Mouse (Mus musculus) forebrain, embryonic 15.5 days (tissue): ENCODE results near the gene Tmprss6. TPM values are rescaled to one million over a fixed set of nuclear protein-coding genes. Genes with fewer than 3 reads are reported as not detected.

ENCODE experiments used
- ATAC-seq: fragments of 200-750 bp; cut with Nextera tagmentation; replicated peaks from 2 replicates; pipeline ENCODE4 v1.8.0; 2017; ENCODE audit warnings: mild to moderate bottlenecking, moderate TSS enrichment, moderate library complexity
- H3K27ac ChIP-seq: fragments of 300-500 bp; sonication (generic); replicated peaks from 2 replicates; pipeline ENCODE4 v1.5.1; 2015; ENCODE audit warnings: mild to moderate bottlenecking, inconsistent platforms
- H3K27me3 ChIP-seq: fragments of 300-500 bp; sonication (generic); 2 replicates; pipeline ENCODE4 v1.6.1; 2015; ENCODE audit warnings: inconsistent platforms
- H3K36me3 ChIP-seq: fragments of 300-500 bp; sonication (generic); 2 replicates; pipeline ENCODE4 v1.6.1; 2015; ENCODE audit warnings: mild to moderate bottlenecking, inconsistent platforms
- H3K4me1 ChIP-seq: fragments of 300-500 bp; sonication (generic); 2 replicates; pipeline ENCODE4 v1.6.1; 2015; ENCODE audit warnings: inconsistent platforms
- H3K4me2 ChIP-seq: fragments of 300-500 bp; sonication (generic); replicated peaks from 2 replicates; pipeline ENCODE4 v1.6.1; 2015; ENCODE audit warnings: mild to moderate bottlenecking, inconsistent platforms
- H3K4me3 ChIP-seq: fragments of 300-500 bp; sonication (generic); 2 replicates; pipeline ENCODE4 v1.5.1; 2015; ENCODE audit warnings: mild to moderate bottlenecking, inconsistent platforms
- H3K9ac ChIP-seq: fragments of 300-500 bp; sonication (generic); replicated peaks from 2 replicates; pipeline ENCODE4 v1.6.1; 2015; ENCODE audit warnings: mild to moderate bottlenecking, inconsistent platforms
- H3K9me3 ChIP-seq: fragments of 300-500 bp; sonication (generic); 2 replicates; pipeline ENCODE4 v1.6.1; 2016; ENCODE audit warnings: inconsistent platforms
- WGBS: fragments of 180-500 bp; shearing (Covaris S2); methylation state at CpG from one replicate; pipeline ENCODE4 v1.1.7; 2015; ENCODE audit warnings: mixed read lengths; 5-methylcytosine and 5-hydroxymethylcytosine counted together
- polyA plus RNA-seq: library from polyadenylated mRNA; unstranded; fragments of >200 nt; fragmentation: Nextera tagmentation; extraction: Ambion mirVana; gene quantifications from 2 replicates; pipeline ENCODE4 v1.2.1, GENCODE M21; 2015

The Tmprss6 gene
- polyA plus RNA-seq, 1 experiment from 2014 or later = 0.34 TPM

- H3K4me2 ChIP-seq = no peak overlapping the region
- no peak overlapping the region for H3K9ac ChIP-seq
- no peak overlapping the region for H3K27ac ChIP-seq
- 86% methylated on average over 1 of the region's 1 CpGs for WGBS
- H3K4me1 ChIP-seq = no peaks in the 10 kb centered on the region
- H3K27me3 ChIP-seq = no peaks in the 10 kb centered on the region
- no peak for ATAC-seq
- H3K36me3 ChIP-seq = no peaks in the 10 kb centered on the region
- no peak overlapping the region for H3K4me3 ChIP-seq
- H3K9me3 ChIP-seq = no peaks in the 10 kb centered on the region
Measured at GRCm38 (mm10) chr15:78504013-78504412, 35.6 kb upstream of the Tmprss6 start.

- no peak overlapping the region for H3K27ac ChIP-seq
- H3K27me3 ChIP-seq = no peaks in the 10 kb centered on the region
- 90% methylated on average over 18 of the region's 18 CpGs for WGBS
- H3K4me1 ChIP-seq = no peaks in the 10 kb centered on the region
- no peak overlapping the region for H3K4me2 ChIP-seq
- no peak overlapping the region for H3K9ac ChIP-seq
- H3K9me3 ChIP-seq = no peaks in the 10 kb centered on the region
- H3K4me3 ChIP-seq = no peak overlapping the region
- no peaks in the 10 kb centered on the region for H3K36me3 ChIP-seq
- ATAC-seq = no peak
Measured at GRCm38 (mm10) chr15:78502437-78503132, 34.2 kb upstream of the Tmprss6 start.

GRCm38 (mm10) chr15:78494968-78495406, 26.6 kb upstream of the Tmprss6 start, which contains the start of gene Il2rb:
Il2rb (minus strand) TSS chr15:78495271.
- Histone ChIP-seq H3K9ac (no peak within 1 kb of the TSS), H3K4me3 (no peak within 1 kb of the TSS), H3K4me2 (no peak within 1 kb of the TSS), H3K27me3 (no peaks in the 10 kb centered on the region), H3K27ac (no peak within 1 kb of the TSS), H3K36me3 (no peaks in the 10 kb centered on the region), H3K9me3 (no peaks in the 10 kb centered on the region), H3K4me1 (no peaks in the 10 kb centered on the region)
- WGBS = 88% methylated on average over 11 of the region's 11 CpGs
- no peak for ATAC-seq

GRCm38 (mm10) chr15:78493401-78494010, 25.1 kb upstream of the Tmprss6 start:
- no peaks in the 10 kb centered on the region for H3K4me1 ChIP-seq
- H3K9ac ChIP-seq = no peak overlapping the region
- no peak overlapping the region for H3K4me3 ChIP-seq
- H3K9me3 ChIP-seq = no peaks in the 10 kb centered on the region
- ATAC-seq = no peak
- no peak overlapping the region for H3K27ac ChIP-seq
- 78% methylated on average over 10 of the region's 10 CpGs for WGBS
- no peaks in the 10 kb centered on the region for H3K27me3 ChIP-seq
- no peak overlapping the region for H3K4me2 ChIP-seq
- no peaks in the 10 kb centered on the region for H3K36me3 ChIP-seq

GRCm38 (mm10) chr15:78491301-78491700, 22.9 kb upstream of the Tmprss6 start:
- Histone ChIP-seq H3K4me3 (no peak overlapping the region), H3K36me3 (no peaks in the 10 kb centered on the region), H3K4me1 (no peaks in the 10 kb centered on the region), H3K9me3 (no peaks in the 10 kb centered on the region), H3K4me2 (no peak overlapping the region), H3K27ac (no peak overlapping the region), H3K9ac (no peak overlapping the region), H3K27me3 (no peaks in the 10 kb centered on the region)
- 85% methylated on average over 3 of the region's 3 CpGs for WGBS
- no peak for ATAC-seq

GRCm38 (mm10) chr15:78489906-78490305, 21.5 kb upstream of the Tmprss6 start:
- no peaks in the 10 kb centered on the region for H3K4me1 ChIP-seq
- no peak overlapping the region for H3K9ac ChIP-seq
- H3K36me3 ChIP-seq = no peaks in the 10 kb centered on the region
- no peak overlapping the region for H3K4me2 ChIP-seq
- ATAC-seq = no peak
- no peaks in the 10 kb centered on the region for H3K27me3 ChIP-seq
- H3K4me3 ChIP-seq = no peak overlapping the region
- WGBS = 73% methylated on average over 8 of the region's 8 CpGs
- H3K27ac ChIP-seq = no peak overlapping the region
- no peaks in the 10 kb centered on the region for H3K9me3 ChIP-seq

GRCm38 (mm10) chr15:78489248-78489647, 20.8 kb upstream of the Tmprss6 start:
- no peaks in the 10 kb centered on the region for H3K36me3 ChIP-seq

GRCm38 (mm10) chr15:78487066-78487465, 18.6 kb upstream of the Tmprss6 start:
- Histone ChIP-seq H3K9me3 (no peaks in the 10 kb centered on the region), H3K4me2 (no peak overlapping the region), H3K9ac (no peak overlapping the region), H3K4me3 (no peak overlapping the region), H3K4me1 (no peaks in the 10 kb centered on the region), H3K36me3 (no peaks in the 10 kb centered on the region), H3K27me3 (no peaks in the 10 kb centered on the region), H3K27ac (no peak overlapping the region)
- 56% methylated on average over 4 of the region's 4 CpGs for WGBS
- no peak for ATAC-seq

More at GRCm38 (mm10) chr15:78489248-78489647, 20.8 kb upstream of the Tmprss6 start:
- Histone ChIP-seq H3K9ac (no peak overlapping the region), H3K9me3 (no peaks in the 10 kb centered on the region), H3K27ac (no peak overlapping the region), H3K4me2 (no peak overlapping the region), H3K27me3 (no peaks in the 10 kb centered on the region), H3K4me3 (no peak overlapping the region), H3K4me1 (no peaks in the 10 kb centered on the region)
- WGBS = 88% methylated on average over 3 of the region's 3 CpGs
- ATAC-seq = no peak

GRCm38 (mm10) chr15:78486564-78486963, 18.1 kb upstream of the Tmprss6 start:
- no peaks in the 10 kb centered on the region for H3K27me3 ChIP-seq
- no peaks in the 10 kb centered on the region for H3K36me3 ChIP-seq
- ATAC-seq = no peak
- H3K9ac ChIP-seq = no peak overlapping the region
- no peak overlapping the region for H3K4me2 ChIP-seq
- H3K4me1 ChIP-seq = no peaks in the 10 kb centered on the region
- no peaks in the 10 kb centered on the region for H3K9me3 ChIP-seq
- H3K4me3 ChIP-seq = no peak overlapping the region
- WGBS = 93% methylated on average over 1 of the region's 1 CpGs
- no peak overlapping the region for H3K27ac ChIP-seq

GRCm38 (mm10) chr15:78483311-78483710, 14.9 kb upstream of the Tmprss6 start:
- Histone ChIP-seq H3K36me3 (no peaks in the 10 kb centered on the region), H3K27me3 (no peaks in the 10 kb centered on the region), H3K9ac (no peak overlapping the region), H3K4me2 (no peak overlapping the region), H3K27ac (no peak overlapping the region), H3K9me3 (no peaks in the 10 kb centered on the region), H3K4me1 (no peaks in the 10 kb centered on the region), H3K4me3 (no peak overlapping the region)
- ATAC-seq = no peak
- 81% methylated on average over 4 of the region's 4 CpGs for WGBS

- no peaks in the 10 kb centered on the region for H3K4me1 ChIP-seq
- H3K9ac ChIP-seq = no peak overlapping the region
- H3K36me3 ChIP-seq = no peaks in the 10 kb centered on the region
- no peak for ATAC-seq
- no peaks in the 10 kb centered on the region for H3K27me3 ChIP-seq
- no peaks in the 10 kb centered on the region for H3K9me3 ChIP-seq
- no peak overlapping the region for H3K4me3 ChIP-seq
- H3K27ac ChIP-seq = no peak overlapping the region
- WGBS = 76% methylated on average over 3 of the region's 3 CpGs
- no peak overlapping the region for H3K4me2 ChIP-seq
Measured at GRCm38 (mm10) chr15:78482518-78482917, 14.1 kb upstream of the Tmprss6 start.

GRCm38 (mm10) chr15:78481448-78482000, 13.1 kb upstream of the Tmprss6 start:
- 50% methylated on average over 9 of the region's 9 CpGs for WGBS
- Histone ChIP-seq H3K4me2 (no peak overlapping the region), H3K27ac (no peak overlapping the region), H3K9ac (no peak overlapping the region), H3K9me3 (no peaks in the 10 kb centered on the region), H3K4me1 (no peaks in the 10 kb centered on the region), H3K36me3 (no peaks in the 10 kb centered on the region), H3K4me3 (no peak overlapping the region), H3K27me3 (no peaks in the 10 kb centered on the region)
- ATAC-seq = no peak
